Mouse (Mus musculus) kidney, adult 18-20 months (tissue): ENCODE measurements around the gene Dyrk4.

Source experiments
- DNase-seq: peaks from one replicate; pipeline ENCODE4 v3.0.0; 2021

The Dyrk4 gene

DNA sequence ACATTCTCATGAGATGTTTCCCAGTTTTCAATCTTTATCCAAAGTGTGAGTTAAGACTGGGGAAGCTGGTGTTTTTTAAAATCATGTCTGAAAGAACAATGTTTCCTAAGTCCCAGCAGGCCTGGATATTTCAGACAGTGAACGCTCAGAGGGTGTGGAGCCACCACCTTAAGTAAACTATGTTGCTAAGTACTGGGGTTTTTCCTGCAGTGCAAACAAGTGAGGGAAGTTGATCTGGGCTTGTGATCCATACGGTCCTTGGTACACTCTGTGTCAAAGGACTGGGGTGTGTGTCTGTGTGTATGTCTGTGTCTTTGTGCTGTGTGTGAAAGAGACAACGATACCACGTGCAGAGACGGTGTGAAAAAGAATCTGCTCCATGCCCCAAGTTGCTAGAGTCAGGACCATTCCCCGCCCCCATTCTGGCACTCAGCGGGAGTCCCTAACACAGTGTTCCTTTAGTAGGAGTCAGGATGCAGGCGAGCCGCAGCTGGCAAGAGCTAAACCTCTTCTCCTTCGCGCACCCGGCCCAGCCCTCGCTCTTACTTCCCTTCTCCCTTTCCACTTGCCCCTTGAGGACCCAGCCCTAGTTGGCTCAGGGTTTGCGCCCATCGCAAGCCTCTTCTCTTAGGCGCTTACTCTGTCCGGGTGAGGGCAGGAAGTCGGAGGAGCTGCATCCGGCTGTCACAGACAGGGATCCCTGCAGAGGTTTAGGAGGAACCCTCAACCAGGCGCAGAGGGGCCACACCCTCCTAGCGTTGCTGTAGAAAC lies at the start of gene Dyrk4:
TSS of gene Dyrk4 (minus strand) at position 729 of the 771 bp plus-strand sequence.
- no peak for DNase-seq

DNA sequence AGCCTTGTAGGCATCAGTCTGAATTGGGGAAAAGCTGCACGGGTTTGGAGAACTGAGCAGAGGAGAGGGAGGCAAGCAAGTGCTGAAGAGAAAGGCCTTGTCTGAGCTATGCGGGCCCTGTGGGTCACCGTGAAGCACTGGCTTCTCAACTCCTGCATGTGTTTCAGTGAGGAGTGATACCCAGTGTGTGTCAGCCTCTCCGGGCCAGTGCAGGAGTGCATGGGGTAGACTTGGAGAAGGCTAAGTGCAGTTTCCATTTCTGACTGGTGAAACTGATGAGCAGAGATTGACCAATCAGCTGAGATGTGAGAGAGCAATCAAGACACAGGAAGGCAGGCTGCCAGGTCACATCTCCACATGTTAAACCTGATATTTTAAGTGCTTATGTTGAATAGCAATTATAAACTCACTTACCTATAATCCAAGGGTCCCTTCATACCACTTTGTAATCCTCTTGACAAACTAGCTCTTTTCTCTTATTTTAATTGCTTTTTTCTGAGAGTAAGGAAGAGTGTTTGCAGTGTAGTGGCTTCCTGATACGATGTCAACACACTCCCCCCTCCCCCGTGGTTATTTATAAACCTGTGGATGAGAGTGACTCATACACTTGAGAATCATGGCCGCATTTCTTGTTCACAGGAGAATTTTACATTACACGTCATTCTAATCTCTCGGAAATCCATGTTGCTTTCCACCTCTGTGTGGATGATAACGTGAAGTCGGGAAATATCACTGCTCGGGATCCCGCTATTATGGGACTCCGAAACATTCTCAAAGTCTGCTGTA lies 44.8 kb upstream of the Dyrk4 start:
- DNase-seq = no peak

DNA sequence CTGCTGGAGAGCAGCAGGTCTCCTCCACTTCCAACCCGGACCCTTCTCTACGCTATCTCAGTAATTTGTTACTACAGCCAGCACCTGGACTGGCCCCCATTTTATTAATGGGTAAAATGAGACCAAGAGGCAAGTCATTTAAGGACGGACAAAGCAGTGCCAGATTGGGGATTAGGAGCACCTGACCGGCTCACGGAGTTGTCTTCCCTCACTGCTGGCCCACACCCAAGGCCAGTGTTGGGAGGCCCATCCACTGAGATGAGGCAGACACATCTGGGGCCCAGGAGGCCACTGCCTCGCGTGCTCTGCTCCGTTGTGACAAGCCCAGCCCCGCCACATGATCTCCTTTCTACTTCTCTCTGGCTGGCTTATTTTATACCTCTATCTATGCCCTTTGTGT lies 41.8 kb upstream of the Dyrk4 start:
- DNase-seq = no peak

DNA sequence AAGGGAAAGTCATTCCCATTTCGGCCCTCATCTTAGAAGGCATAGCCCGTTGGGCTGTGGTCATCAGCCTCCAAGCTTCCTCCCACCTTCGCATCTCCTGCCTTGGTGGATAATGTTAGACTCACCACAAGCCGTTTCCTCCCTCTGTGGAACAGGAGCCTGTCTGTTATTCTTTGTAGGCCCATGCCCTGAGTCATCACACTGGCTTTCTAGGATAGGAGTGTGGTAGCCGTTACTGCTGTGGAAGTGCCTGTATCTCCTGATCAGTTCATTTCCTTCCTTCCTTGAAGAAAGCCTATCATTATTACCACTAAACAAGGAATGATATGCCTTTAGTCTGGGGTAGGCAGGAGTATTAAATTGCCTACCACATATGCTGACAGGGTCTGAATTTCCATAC lies 41.1 kb upstream of the Dyrk4 start:
- DNase-seq = no peak

DNA sequence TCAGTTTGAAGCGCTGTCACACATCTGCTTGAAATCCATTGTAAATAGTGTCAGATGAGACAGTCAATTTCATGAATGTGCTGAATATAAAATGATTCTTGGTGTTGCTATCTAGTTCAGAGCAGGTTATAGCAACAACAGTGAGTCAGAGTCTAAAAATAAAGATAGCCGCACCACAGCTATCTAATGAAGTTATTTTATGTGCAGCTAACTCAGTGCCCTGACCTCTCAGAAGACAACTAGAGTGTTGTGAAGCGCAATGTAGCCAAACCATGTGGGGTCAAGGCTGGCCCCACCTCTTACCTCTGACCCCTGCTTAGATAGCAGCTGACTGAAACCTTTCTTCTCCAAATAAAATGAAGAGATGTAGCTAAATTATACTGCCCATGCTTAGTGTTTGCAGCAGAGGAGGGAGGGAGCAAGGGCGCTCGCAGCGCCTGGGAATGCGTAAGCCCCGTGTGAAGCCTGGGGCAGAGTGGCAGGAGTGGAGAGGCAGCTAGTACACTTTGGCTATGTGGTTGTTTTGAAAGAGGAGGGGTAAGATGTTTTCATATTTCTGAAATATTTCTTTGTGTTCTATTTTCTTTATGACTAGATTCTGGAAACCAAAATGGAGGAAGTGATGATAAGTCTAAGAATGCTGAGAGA lies 39.9 kb upstream of the Dyrk4 start:
- DNase-seq = no peak

DNA sequence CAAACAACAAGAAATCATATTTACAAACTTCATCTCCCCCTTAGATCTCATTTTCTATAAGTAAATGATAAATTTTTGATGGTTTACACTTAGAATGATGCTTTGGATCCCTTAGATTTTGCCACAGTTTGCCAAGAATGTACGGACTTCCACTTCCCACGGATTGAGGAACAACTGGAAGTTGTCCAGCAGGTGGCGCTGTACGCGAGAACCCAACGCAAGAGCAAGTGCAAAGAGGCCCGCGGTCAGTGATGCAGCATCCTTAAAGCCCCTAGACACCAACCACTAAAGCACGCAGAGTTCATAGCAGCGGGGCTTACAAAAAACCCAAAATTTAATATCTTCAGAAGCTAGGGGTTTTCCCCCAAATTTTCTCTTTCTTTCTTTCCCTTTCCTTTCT lies 34.1 kb upstream of the Dyrk4 start:
- peak; percentile 70 for DNase-seq

DNA sequence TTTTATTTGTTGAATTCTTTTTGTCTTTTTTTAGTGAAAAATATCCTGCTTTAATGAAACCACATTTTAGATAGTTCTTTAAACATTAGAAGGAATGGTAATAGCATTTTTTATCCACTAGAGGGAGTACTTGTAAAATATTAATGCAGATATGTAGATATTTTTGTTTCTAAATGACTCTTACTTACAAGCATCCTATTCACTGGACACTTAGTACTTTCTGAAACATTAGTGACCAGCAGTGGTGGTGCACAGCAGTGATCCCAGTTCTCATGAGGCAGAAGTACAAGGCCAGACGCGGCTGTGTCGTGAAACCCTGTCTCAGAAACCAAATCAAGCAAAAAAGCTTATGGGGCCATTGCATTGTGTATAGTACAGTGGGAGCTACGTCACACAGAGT lies 26.7 kb upstream of the Dyrk4 start:
- no peak for DNase-seq

DNA sequence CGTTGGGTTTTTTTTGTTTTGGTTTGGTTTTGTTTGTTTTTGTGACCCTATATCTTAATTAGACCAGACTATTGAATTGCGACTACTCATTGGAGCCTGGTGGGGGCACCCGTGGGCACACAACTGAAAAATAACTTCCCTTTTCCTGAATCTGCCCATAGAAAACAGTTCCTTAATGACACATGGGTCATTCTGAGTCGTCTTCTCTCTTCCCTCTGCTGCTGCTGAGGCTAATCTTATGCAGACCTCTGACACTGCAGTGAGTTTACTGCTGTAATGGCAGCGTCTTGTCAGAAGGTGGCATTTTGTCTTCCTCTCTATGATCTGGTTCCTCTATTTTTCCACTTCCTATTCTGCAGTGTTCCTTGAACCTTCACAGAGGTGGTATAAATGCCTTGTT lies 18.8 kb upstream of the Dyrk4 start:
- no peak for DNase-seq

DNA sequence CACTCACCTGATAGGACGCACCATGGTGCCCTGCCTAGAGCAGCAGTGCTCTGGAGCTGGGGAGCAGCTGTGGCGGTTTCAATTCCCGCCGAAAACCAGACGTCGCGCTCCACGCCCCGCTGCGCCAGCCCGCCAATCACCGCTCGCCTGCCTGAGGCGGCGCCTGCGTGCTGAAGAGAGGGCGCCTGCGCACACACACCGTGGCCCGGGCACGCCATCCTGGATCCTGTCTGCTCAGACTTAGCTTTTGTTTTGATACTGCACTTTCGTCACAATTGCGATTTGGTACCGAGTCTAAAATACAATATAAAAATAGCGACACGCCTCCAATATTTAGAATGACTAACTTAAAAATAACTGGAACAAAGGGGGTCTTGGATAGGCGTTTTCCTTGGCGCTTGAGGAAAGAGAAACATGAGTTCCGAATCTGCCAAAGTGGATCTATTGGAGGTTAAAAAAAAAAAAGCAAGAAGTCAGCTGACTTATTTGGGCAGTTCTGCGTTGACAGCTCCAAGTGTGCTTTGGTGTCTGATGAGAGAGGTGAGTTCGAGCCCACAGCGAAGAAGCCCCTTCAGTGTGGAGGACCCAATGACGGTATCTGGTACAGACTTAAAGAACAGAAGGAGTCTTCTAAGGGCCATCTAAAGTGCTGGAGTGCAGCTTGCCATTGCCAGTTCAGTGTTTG lies 18.0 kb upstream of the Dyrk4 start, which contains the start of the genes Rad51ap1 and D6Wsu163e:
TSS of gene Rad51ap1 (minus strand) at position 101 of the 685 bp plus-strand sequence.
TSS of gene D6Wsu163e (plus strand) at position 476 of the 685 bp plus-strand sequence.
- DNase-seq = peak; percentile 95

DNA sequence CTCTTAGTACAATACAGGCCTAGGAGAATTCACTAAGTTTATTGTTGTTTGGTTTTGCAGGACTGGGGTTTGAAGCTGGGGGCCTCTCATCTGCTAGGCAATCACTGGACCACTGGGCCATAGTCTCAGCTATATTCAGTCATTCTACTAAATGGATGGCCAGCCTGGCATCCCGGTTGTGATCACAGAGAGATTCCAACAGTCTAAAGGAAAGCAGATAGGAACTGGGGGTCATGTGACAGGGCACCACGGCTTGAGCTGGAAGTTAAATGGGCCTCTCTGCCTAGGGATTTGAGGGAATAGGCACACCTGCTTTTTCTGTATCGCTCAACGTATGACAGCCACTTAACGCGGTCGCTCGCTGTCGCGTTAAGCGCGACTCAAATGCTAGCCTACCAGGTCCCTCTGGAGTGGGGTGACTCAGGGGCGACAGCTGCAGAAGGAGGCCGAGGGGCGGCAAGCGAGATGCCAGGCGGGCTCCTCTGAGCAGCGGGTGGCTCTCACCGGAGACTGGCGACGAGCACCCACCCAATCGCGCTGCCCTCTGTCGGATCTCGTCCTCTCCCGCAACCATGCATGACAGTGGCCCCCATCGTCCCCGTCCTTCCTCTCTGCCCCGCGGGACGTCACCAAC lies 17.3 kb upstream of the Dyrk4 start:
- DNase-seq = no peak

DNA sequence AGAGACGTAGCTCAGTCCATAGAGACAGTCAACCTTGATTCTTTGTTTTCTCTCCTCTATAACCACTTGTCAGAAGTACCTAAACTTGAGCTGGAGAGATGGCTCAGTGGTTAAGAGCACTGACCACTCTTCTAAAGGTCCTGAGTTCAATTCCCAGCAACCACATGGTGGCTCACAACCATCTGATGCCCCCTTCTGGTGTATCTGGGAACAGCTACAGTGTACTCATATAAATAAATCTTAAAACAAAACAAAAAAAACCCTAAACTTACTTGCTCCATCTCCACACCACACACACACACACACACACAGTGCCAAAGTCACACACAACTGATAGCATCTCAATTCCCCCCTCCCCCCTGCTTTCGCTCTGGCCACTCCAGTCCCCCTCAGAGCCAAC lies 16.4 kb upstream of the Dyrk4 start:
- DNase-seq = no peak

DNA sequence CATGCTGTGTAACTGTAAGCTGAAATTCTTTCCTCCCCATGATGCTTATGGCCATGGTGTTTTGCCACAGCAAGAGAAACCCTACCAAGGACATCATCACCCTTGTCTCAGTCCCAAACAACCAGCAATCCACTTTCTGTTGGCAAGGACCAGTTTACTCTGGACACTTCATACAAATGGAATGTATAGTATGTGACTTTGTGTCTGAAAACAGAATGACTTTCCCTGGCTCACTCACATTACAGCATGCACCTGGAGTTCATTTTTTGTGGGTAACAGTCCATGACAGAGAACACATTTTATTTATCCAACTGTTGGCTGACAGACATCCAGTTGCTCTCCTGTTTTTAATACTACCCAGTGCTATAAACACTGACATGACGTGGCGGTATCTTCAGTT lies 11.3 kb upstream of the Dyrk4 start:
- no peak for DNase-seq

DNA sequence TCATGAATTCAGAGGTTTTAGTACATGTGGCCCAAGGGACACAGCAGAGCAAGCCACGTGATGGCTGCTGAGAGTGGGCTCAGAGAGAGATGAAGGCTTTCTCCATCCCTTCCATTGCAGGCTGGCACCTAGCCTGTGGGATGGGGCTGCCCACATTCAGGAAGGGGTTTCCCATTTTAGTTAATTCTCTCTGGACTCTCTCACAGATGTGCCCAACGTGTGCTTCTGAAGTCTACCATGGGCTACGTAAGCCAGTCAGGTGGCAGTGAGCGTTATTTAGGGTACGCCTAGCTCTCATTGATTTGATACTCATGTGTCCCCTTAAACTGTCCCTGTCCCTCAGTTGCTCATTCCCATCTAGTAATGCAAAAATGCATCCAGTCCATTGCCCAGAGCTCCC lies 6.7 kb downstream of the Dyrk4 start:
- no peak for DNase-seq

DNA sequence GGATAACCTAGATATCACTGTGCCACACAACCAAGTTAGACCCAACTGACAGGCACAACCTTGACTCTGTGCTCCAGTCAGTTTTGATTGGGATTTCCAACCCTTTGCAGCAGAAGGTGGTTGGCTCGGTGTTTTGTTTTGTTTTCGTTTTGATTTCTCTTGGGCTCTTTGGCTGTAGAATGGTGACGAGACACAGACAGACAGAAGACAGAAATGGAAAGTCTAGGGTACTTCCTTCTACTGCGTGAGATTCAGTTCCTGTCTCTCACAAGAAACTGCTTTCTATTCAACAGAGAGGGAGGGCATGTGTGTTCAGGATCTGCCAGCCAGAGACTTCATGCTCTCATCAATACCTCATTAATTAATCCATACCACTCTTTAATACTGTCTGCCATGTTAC lies 10.9 kb downstream of the Dyrk4 start:
- DNase-seq = no peak

DNA sequence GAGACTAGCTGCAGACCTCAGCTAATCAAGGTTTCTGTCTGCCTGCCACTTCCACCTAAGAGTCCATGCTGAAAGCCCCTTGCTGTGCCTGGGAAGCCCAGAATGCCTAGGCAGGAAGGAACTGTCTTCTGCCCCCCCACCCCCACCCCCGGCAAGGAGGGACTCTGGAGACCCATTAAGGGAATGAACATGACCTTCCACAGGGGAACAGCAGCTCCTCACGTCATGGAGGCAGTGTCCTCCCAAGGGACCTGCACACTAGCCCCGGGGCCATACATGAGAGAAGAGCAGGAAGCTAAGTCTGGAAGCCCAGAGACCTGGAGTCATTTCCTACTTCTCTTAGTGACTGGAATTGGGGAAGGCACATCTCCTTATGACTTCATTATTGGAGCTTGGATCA lies 13.8 kb downstream of the Dyrk4 start:
- no peak for DNase-seq

DNA sequence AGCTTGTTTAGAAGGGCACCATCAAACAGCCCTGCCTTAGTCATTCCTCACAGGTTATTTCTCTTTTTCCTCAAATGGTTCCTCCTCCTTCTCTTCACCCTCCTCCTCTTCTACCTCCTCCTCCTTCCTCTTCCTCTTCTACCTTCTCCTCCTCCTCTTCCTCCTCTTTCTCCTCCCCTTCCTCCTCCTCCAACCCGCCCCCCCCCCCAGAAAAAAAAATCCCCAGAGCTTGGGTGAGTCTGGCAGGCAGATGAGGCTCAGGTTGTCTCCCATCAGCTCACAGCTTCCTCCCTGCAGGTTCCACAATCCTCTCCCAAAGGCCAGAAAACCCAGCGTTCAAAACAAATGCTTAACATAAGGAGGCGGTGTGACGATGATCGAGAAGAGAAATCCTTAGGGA lies 14.3 kb downstream of the Dyrk4 start:
- DNase-seq = no peak

DNA sequence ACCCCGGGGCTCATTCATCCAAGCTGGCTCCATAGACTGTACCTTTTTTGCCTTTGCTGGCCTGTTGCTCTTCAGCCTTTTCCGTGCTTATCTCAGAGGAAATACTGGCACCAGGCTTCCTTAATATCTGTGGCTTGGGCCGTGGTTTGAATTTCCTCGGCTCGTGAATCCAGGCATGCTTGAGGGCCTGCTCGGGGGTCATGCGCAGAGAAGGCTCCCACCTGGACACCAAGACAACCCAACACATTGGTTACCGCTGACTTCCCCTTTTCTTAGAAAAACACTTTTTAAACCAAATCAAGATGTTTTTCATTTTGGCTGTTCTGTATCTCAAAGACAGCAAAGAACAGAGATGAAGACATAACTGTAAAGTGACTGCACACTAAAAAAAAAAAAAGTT lies 44.5 kb downstream of the Dyrk4 start:
- no peak for DNase-seq

DNA sequence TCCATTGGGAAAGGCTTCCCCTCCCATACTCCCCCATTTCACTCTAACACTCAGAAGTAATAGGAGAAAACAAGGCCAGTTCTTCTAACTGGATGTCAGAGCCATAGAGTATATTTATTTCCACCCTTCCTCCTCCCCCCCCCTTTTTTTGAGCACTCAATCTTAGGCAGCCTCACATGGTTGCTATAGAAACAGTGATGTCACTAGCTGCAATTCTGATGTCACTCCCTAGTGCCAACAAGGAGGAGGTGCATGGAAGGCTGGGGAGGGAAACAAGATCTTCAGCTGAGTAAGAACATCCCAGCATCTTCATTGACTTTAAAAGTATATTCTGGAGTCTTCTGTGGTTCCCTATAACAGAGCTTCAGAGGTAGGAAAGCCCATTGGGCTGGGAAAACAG lies 68.8 kb downstream of the Dyrk4 start, which contains the start of gene Akap3:
TSS of gene Akap3 (plus strand) at position 218 of the 400 bp plus-strand sequence.
- no peak for DNase-seq

DNA sequence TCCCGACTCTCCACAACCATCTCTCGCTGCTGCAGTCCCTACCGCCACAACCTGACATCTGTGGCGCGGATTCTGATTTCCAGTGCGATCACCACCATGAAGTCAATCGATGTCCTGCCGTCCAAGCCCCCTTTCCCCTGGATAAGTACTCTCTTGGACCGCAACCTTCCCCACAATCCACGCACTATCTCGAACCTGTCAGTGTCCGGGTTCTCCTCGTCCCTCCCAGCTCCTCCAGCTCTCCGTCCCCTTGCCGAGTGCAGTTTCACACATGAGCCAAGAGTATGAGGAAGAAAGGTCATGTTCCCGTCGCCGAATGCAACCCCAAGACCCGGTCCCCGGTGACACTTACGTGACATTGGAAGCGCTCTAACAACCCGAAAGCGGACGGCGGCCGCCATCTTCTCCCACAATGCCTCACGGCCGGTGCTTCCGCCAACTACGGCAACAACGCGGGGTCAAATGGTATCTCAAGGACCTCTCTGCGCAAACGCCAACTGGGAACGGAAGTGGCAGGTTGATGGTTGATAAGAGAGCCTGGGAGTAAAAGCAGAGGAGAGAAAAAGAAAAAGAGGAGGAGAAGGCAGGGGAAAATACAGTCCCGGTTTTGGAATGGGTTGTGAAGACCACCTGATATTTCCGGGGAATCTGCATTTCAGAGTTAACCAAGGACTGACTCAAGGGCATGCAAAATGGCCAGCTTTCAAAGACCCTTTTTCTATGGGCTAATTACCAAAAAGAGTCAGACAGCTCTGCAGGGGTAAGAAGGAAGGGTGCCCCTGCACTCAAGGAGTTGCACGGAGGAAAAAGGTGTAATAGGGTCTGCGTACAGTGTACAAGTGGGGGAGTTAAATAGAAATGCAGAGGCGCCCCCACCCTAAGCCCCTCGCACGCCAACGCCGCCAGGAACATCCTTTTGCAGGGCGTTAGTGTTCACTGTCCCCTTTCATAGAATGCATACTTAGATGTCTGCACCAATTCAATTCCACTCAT lies 72.6 kb downstream of the Dyrk4 start, which contains the start of gene Ndufa9:
TSS of gene Ndufa9 (minus strand) at position 425 of the 993 bp plus-strand sequence.
- DNase-seq = peak; percentile 98

DNA sequence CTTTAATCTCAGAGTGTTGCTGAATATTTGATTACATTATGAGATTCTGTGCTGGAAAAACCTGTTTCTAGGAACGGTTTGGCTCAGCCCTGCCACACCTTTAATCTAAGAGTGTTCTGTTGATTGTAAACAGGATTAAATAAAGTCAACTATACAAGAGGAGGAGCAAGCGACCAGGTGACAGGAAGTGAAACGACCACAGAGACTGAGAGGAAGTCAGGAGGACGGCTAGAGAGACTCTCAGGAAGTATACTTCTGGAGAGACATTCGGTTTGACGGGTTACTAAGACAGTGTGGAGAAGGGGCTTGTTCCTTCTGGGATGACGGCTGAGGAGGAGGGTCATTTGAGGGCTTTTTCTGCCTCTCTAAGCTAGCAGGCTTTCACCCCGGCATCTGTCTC lies 85.0 kb downstream of the Dyrk4 start:
- no peak for DNase-seq
